Mouse (Mus musculus): ENCODE measurements at regions not wholly inside any gene's neighbourhood (a gene's known extent, or its start where the extent isn't known, plus 50 kb on each side); places are given as distances from the start of the nearest gene placed in this dataset.
"Not testable (repeated sequence)": the region's sequence is repeated elsewhere in the genome, so short reads cannot be mapped to it uniquely, and the experiment has no call there.

GRCm38 (mm10) chr14:58375056-58375455 is 304.7 kb downstream of the Fgf9 start:
- no peak for DNase-seq (ENCODE audit: low spot score in 2 of 2)

- no peak for DNase-seq (ENCODE audit: low spot score in 2 of 2)
Measured at GRCm38 (mm10) chr14:58356824-58357223, 286.5 kb downstream of the Fgf9 start.

GRCm38 (mm10) chr14:58352986-58353385 is 282.6 kb downstream of the Fgf9 start:
- DNase-seq (ENCODE audit: low spot score in 2 of 2): no peak

GRCm38 (mm10) chr14:58336148-58336547 is 265.8 kb downstream of the Fgf9 start:
- no peak for DNase-seq (ENCODE audit: low spot score in 2 of 2)

- DNase-seq (ENCODE audit: low spot score in 2 of 2): no peak
Measured at GRCm38 (mm10) chr14:58323164-58323563, 252.8 kb downstream of the Fgf9 start.

- DNase-seq (ENCODE audit: low spot score in 2 of 2): no peak
Measured at GRCm38 (mm10) chr14:58322461-58322860, 252.1 kb downstream of the Fgf9 start.

GRCm38 (mm10) chr14:58321875-58322274 is 251.5 kb downstream of the Fgf9 start:
- no peak for DNase-seq (ENCODE audit: low spot score in 2 of 2)

- DNase-seq (ENCODE audit: low spot score in 2 of 2): no peak
Measured at GRCm38 (mm10) chr14:58321234-58321633, 250.9 kb downstream of the Fgf9 start.

GRCm38 (mm10) chr14:58317640-58318039 is 247.3 kb downstream of the Fgf9 start:
- DNase-seq (ENCODE audit: low spot score in 2 of 2): no peak

GRCm38 (mm10) chr14:58317231-58317630 is 246.9 kb downstream of the Fgf9 start:
- DNase-seq (ENCODE audit: low spot score in 2 of 2): no peak

GRCm38 (mm10) chr14:58307695-58308094 is 237.3 kb downstream of the Fgf9 start:
- DNase-seq (ENCODE audit: low spot score in 2 of 2): no peak

GRCm38 (mm10) chr14:58306832-58307521 is 236.6 kb downstream of the Fgf9 start:
- no peak for DNase-seq (ENCODE audit: low spot score in 2 of 2)

GRCm38 (mm10) chr14:58300411-58300887 is 230.1 kb downstream of the Fgf9 start:
- DNase-seq (ENCODE audit: low spot score in 2 of 2): no peak

GRCm38 (mm10) chr14:58286007-58286525 is 215.7 kb downstream of the Fgf9 start:
- DNase-seq (ENCODE audit: low spot score in 2 of 2): no peak

- DNase-seq (ENCODE audit: low spot score in 2 of 2): no peak
Measured at GRCm38 (mm10) chr14:58282708-58283290, 212.5 kb downstream of the Fgf9 start.

GRCm38 (mm10) chr14:58282264-58282663 is 211.9 kb downstream of the Fgf9 start:
- DNase-seq (ENCODE audit: low spot score in 2 of 2): no peak

GRCm38 (mm10) chr14:58274440-58274839 is 204.1 kb downstream of the Fgf9 start:
- DNase-seq (ENCODE audit: low spot score in 2 of 2): not testable (repeated sequence)

GRCm38 (mm10) chr14:58273693-58274419 is 203.5 kb downstream of the Fgf9 start:
- no peak for DNase-seq (ENCODE audit: low spot score in 2 of 2)

GRCm38 (mm10) chr14:58265373-58265772 is 195.0 kb downstream of the Fgf9 start:
- no peak for DNase-seq (ENCODE audit: low spot score in 2 of 2)

GRCm38 (mm10) chr14:58264401-58264800 is 194.1 kb downstream of the Fgf9 start:
- DNase-seq (ENCODE audit: low spot score in 2 of 2): no peak

- DNase-seq (ENCODE audit: low spot score in 2 of 2): no peak
Measured at GRCm38 (mm10) chr14:58253369-58253968, 183.1 kb downstream of the Fgf9 start.

- no peak for DNase-seq (ENCODE audit: low spot score in 2 of 2)
Measured at GRCm38 (mm10) chr14:58225869-58226268, 155.5 kb downstream of the Fgf9 start.

All from thymus, postnatal 10 days (tissue).